Mouse (Mus musculus) forebrain, embryonic 12.5 days (tissue): ENCODE results near the gene Gpr152. TPM values are rescaled to one million over a fixed set of nuclear protein-coding genes. Genes with fewer than 3 reads are reported as not detected.

ENCODE experiments used
- ATAC-seq: fragments of 200-750 bp; cut with Nextera tagmentation; 2 replicates; pipeline ENCODE4 v1.8.0; 2017; ENCODE audit warnings: moderate TSS enrichment; ENCODE audit not compliant: low FRiP score
- H3K27ac ChIP-seq: fragments of 300-500 bp; sonication (generic); 2 replicates; pipeline ENCODE4 v1.5.1; 2016; ENCODE audit warnings: mild to moderate bottlenecking
- H3K27me3 ChIP-seq: fragments of 300-500 bp; sonication (generic); 2 replicates; pipeline ENCODE4 v1.6.1; 2016; ENCODE audit warnings: mild to moderate bottlenecking
- H3K36me3 ChIP-seq: fragments of 300-500 bp; sonication (generic); replicated peaks from 2 replicates; pipeline ENCODE4 v1.6.1; 2016; ENCODE audit warnings: mild to moderate bottlenecking
- H3K4me1 ChIP-seq: fragments of 300-500 bp; sonication (generic); 2 replicates; pipeline ENCODE4 v1.6.1; 2016
- H3K4me2 ChIP-seq: fragments of 300-500 bp; sonication (generic); 2 replicates; pipeline ENCODE4 v1.6.1; 2016; ENCODE audit warnings: mild to moderate bottlenecking, moderate library complexity
- H3K4me3 ChIP-seq: fragments of 300-500 bp; sonication (generic); replicated peaks from 2 replicates; pipeline ENCODE4 v1.5.1; 2016; ENCODE audit warnings: mild to moderate bottlenecking
- H3K9ac ChIP-seq: fragments of 300-500 bp; sonication (generic); 2 replicates; pipeline ENCODE4 v1.6.1; 2016; ENCODE audit warnings: mild to moderate bottlenecking
- H3K9me3 ChIP-seq: fragments of 300-500 bp; sonication (generic); 2 replicates; pipeline ENCODE4 v1.6.1; 2016
- WGBS: fragments of 180-500 bp; shearing (Covaris S2); methylation state at CpG from one replicate; pipeline ENCODE4 v1.1.7; 2016; 5-methylcytosine and 5-hydroxymethylcytosine counted together
- polyA plus RNA-seq: library from polyadenylated mRNA; unstranded; fragments of >200 nt; fragmentation: Nextera tagmentation; extraction: Ambion mirVana; gene quantifications from 2 replicates; pipeline ENCODE4 v1.2.1, GENCODE M21; 2016

Gpr152 gene
- polyA plus RNA-seq, 1 experiment from 2014 or later: not detected

DNA sequence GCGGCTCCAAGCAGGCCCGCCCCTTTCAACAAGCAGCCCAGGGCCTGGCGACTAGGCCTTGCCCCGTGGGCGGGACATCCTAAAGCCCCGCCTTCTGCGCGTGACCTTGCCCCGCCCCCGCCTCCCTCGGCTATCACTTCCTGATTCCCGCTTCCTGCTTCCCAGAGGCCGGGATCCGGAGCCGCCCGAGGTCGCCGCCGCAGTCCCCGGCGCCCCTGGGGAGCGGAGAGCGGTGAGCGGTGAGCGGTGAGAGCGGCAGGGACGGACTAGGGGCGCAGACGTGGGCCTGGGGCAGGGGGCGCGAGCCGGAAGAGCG is 8.9 kb downstream of the Gpr152 start, which contains the start of gene Coro1b:
Coro1b (plus strand) TSS at position 129 of the 316 bp plus-strand sequence.
- Histone ChIP-seq H3K36me3 (peaks cover 29% of the 10 kb centered on the region), H3K9me3 (no peaks in the 10 kb centered on the region), H3K4me3 (peak within 1 kb of the TSS; percentile 89), H3K4me2 (peak within 1 kb of the TSS; percentile 77), H3K4me1 (peaks cover 24% of the 10 kb centered on the region), H3K27ac (peak within 1 kb of the TSS; percentile 75), H3K27me3 (no peaks in the 10 kb centered on the region), H3K9ac (peak within 1 kb of the TSS; percentile 92)
- under 1% methylated on average over 33 of the region's 33 CpGs for WGBS
- peak; percentile 97 for ATAC-seq

GRCm38 (mm10) chr19:4148819-4149218 is 9.2 kb downstream of the Gpr152 start:
- H3K27me3 ChIP-seq: no peaks in the 10 kb centered on the region
- H3K9me3 ChIP-seq: no peaks in the 10 kb centered on the region
- peak overlapping the region; percentile 92 for H3K9ac ChIP-seq
- peaks cover 33% of the 10 kb centered on the region for H3K36me3 ChIP-seq
- H3K4me1 ChIP-seq: peaks cover 24% of the 10 kb centered on the region
- H3K4me2 ChIP-seq: peak overlapping the region; percentile 77
- peak overlapping the region; percentile 75 for H3K27ac ChIP-seq
- peak overlapping the region; percentile 89 for H3K4me3 ChIP-seq
- WGBS: 6% methylated on average over 8 of the region's 8 CpGs
- no peak for ATAC-seq

DNA sequence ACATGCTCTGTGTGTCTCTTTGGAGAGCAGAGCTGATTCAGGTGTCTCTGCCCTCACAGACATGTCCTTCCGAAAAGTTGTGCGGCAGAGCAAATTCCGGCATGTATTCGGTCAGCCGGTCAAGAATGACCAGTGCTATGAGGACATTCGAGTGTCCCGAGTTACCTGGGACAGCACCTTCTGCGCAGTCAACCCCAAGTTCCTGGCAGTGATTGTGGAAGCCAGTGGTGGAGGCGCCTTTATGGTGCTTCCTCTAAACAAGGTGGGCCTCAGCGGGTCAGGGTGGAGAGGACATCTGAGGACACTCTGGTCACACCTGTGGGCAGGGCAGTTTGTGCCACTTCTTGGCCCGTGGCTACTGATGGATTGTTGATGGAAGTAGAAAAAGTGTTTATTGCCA is 9.7 kb downstream of the Gpr152 start:
- Histone ChIP-seq H3K36me3 (peaks cover 35% of the 10 kb centered on the region), H3K4me1 (peaks cover 24% of the 10 kb centered on the region), H3K27me3 (no peaks in the 10 kb centered on the region), H3K9ac (peak overlapping the region; percentile 92), H3K4me2 (peak overlapping the region; percentile 77), H3K27ac (no peak overlapping the region), H3K4me3 (peak overlapping the region; percentile 89), H3K9me3 (no peaks in the 10 kb centered on the region)
- 89% methylated on average over 11 of the region's 11 CpGs for WGBS
- no peak for ATAC-seq

DNA sequence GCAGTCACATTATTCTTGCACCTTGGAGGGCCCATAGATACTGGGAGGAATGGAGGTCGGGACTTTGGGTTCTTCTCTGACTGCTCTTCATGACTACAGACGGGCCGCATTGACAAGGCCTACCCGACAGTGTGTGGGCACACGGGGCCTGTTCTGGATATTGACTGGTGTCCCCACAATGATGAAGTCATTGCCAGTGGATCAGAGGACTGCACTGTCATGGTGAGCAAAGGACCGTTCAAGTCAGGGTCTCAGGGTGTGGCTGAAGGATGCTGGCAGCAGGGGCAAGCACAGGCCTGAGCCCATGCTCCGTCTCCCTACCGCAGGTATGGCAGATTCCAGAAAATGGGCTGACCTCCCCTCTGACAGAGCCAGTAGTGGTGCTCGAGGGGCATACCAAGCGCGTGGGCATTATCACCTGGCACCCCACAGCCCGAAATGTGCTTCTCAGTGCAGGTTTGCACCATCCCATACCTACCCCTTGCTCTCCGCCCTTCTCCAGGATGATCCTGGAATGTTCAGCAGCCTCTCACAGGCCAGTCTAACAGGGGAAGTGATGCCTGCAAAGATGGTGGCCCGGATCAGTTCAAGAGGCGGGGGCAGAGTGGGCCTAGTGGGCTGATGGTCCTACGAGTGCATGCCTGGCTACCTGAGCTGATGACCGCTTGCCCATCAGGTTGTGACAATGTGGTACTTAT is 10.3 kb downstream of the Gpr152 start:
- ATAC-seq: no peak
- Histone ChIP-seq H3K9me3 (no peaks in the 10 kb centered on the region), H3K9ac (0 out of 2 replicates have a peak overlapping the region, but pooled peaks have one; percentile 92), H3K27ac (no peak overlapping the region), H3K4me1 (peaks cover 25% of the 10 kb centered on the region), H3K27me3 (no peaks in the 10 kb centered on the region), H3K36me3 (peaks cover 35% of the 10 kb centered on the region), H3K4me2 (peak overlapping the region; percentile 77; the same call in 1 of the 2 replicates), H3K4me3 (no peak overlapping the region)
- 94% methylated on average over 17 of the region's 17 CpGs for WGBS

DNA sequence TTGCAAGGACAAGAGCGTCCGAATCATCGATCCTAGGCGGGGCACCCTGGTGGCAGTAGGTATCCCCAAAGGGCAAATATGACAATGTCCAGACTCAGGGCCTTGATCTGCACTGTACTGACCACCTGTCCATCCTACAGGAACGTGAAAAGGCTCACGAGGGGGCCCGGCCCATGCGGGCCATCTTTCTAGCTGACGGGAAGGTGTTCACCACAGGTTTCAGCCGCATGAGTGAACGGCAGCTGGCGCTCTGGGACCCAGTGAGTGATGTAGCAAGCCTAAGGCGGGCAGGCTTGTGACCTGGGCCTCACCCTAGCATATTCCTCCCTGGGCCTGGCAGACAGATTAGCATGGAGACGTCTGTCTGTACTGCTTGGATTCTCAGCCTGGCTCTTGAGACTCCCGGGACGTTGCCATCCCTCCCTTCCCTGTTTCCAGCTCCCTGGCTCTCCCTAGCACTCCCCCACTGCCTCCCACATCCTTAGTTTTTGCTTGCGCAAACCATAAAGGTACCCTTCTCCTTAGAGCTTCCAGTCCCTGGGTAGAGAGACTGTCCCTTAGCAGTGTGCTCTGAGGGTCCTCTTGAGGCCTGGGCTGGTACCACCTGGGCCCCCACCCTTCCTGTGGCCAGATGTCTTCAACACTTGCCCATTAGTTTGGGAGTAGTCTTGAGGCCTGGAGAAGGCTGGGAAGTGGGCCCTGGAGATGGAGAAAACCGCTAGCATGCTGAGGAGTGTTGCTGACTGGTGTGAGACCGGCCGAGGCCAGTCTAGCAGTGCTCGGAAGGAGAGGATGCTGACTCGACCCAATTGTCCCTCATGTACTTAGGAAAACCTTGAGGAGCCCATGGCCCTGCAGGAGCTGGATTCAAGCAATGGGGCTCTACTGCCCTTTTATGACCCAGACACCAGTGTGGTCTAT is 11.2 kb downstream of the Gpr152 start:
- Histone ChIP-seq H3K4me3 (no peak overlapping the region), H3K9ac (no peak overlapping the region), H3K27ac (no peak overlapping the region), H3K9me3 (no peaks in the 10 kb centered on the region), H3K4me2 (no peak overlapping the region), H3K36me3 (peaks cover 37% of the 10 kb centered on the region), H3K27me3 (no peaks in the 10 kb centered on the region), H3K4me1 (peaks cover 29% of the 10 kb centered on the region)
- 91% methylated on average over 22 of the region's 22 CpGs for WGBS
- ATAC-seq: no peak

- Histone ChIP-seq H3K4me2 (no peak overlapping the region), H3K27ac (no peak overlapping the region), H3K9me3 (no peaks in the 10 kb centered on the region), H3K4me3 (no peak overlapping the region), H3K9ac (no peak overlapping the region), H3K36me3 (peaks cover 44% of the 10 kb centered on the region), H3K27me3 (no peaks in the 10 kb centered on the region), H3K4me1 (peaks cover 29% of the 10 kb centered on the region)
- WGBS: 74% methylated on average over 5 of the region's 5 CpGs
- ATAC-seq: no peak
These were observed 11.9 kb downstream of the Gpr152 start for GRCm38 (mm10) chr19:4151488-4151860.

DNA sequence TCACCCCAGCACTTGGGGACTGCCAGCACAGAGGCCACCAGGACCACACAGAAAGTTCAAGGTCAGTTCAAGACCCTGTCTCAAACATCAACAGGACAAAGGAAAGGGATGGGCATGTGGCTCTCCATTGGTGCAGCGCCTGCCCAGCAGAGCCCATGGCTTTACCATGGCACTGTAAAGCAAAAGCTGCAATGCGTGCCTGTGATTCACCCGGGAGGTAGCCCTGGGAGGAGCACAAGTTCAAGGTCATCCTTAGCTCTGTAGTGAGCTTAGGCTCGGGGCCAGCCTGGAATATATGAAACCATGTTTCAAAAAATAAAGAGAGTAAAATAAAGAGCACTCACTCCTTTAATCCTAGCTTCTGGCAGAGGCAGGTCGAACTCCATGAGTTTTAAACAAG is 12.3 kb downstream of the Gpr152 start:
- 86% methylated on average over 5 of the region's 5 CpGs for WGBS
- no peak overlapping the region for H3K4me2 ChIP-seq
- H3K27ac ChIP-seq: no peak overlapping the region
- H3K9ac ChIP-seq: no peak overlapping the region
- H3K36me3 ChIP-seq: peaks cover 48% of the 10 kb centered on the region
- no peak for ATAC-seq
- H3K4me1 ChIP-seq: peaks cover 29% of the 10 kb centered on the region
- H3K27me3 ChIP-seq: no peaks in the 10 kb centered on the region
- H3K4me3 ChIP-seq: no peak overlapping the region
- no peaks in the 10 kb centered on the region for H3K9me3 ChIP-seq

DNA sequence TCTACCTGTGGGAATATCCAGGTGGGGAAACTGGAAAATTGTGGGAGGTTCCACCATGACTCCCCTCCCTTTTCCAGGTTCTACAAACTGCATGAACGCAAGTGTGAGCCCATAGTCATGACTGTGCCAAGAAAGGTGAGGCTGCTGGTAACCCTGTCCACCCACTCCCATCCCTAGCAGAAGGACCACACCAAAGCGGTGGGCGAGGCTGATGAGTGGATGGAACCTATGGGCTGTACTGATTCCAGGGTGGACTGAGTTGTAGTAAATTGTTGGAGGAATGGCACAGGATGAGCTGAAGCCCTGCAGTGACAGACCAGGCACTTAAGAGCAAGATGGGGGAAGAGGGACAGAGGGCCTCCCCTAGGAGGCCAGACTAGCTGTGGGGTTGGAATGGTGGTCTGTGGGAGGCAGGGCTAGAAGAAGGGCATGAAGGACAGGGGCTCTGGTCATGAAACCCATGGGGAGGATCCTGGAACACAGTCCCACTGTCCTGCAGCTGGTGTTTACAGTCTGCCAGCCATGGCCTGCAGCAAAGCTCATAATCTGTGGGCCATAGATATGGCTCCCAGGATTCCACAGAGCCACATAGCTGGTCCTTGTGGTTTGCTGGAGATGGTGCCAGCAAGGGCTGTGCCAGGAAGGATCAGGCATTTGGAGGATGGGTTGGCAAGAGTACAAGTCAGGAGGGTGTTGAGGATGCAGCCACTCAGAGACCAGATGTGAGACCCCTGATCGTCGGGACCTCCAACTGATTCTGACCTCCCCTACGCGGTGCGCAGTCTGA is 13.1 kb downstream of the Gpr152 start:
- peaks cover 27% of the 10 kb centered on the region for H3K4me1 ChIP-seq
- no peak overlapping the region for H3K27ac ChIP-seq
- 95% methylated on average over 8 of the region's 8 CpGs for WGBS
- no peaks in the 10 kb centered on the region for H3K27me3 ChIP-seq
- H3K4me2 ChIP-seq: no peak overlapping the region
- ATAC-seq: no peak
- H3K9me3 ChIP-seq: no peaks in the 10 kb centered on the region
- no peak overlapping the region for H3K9ac ChIP-seq
- peaks cover 55% of the 10 kb centered on the region for H3K36me3 ChIP-seq
- no peak overlapping the region for H3K4me3 ChIP-seq

- H3K9me3 ChIP-seq: no peaks in the 10 kb centered on the region
- no peak within 1 kb of the TSS for H3K27ac ChIP-seq
- 80% methylated on average over 11 of the region's 11 CpGs for WGBS
- no peak for ATAC-seq
- no peak within 1 kb of the TSS for H3K4me3 ChIP-seq
- H3K27me3 ChIP-seq: no peaks in the 10 kb centered on the region
- peaks cover 62% of the 10 kb centered on the region for H3K36me3 ChIP-seq
- H3K4me1 ChIP-seq: peaks cover 21% of the 10 kb centered on the region
- no peak within 1 kb of the TSS for H3K9ac ChIP-seq
- no peak within 1 kb of the TSS for H3K4me2 ChIP-seq
These were observed 13.7 kb downstream of the Gpr152 start, which contains the start of gene Ptprcap for GRCm38 (mm10) chr19:4153232-4153654. Gene Ptprcap (plus strand): TSS chr19:4153604.

DNA sequence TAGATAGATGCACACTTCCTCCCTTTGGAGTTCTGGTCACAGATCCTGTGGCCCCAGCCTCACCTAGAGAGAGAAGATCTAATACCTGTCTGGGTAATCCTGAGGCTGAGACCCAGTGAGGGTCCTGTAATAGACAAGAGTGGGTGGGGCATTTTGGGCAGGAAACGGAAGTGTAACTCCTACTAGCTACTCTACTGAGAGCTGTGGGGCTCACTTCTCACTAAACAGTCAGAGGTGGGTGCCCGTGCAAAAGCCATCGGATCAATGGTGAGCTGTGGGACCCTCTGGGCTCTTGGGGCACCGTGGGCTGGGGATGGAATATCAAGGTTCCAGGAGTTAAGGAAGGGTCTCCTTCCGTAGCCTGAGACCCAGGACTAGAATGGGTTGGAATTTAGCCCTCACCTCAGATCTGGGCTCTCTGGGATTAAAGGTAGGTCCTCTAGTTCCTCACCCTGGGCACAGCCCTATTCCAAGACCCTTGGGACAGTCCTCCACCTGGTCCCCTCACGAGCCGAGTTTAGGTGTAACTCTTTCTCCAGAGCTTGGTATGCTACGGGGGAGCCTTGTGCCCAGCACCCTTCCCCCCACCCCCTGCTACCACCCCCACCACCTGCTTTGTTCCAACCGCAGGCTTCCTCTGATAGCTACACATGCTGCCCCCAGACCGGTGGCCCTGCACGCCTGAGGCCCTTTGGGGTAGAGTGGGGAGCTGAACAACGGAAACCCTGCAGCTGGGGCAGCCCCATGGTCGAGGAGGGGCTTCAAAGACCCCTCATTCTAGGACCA is 15.0 kb downstream of the Gpr152 start:
- Histone ChIP-seq H3K27me3 (no peaks in the 10 kb centered on the region), H3K36me3 (peaks cover 75% of the 10 kb centered on the region), H3K4me2 (no peak overlapping the region), H3K27ac (0 out of 2 replicates have a peak overlapping the region, but pooled peaks have one; percentile 1), H3K4me3 (no peak overlapping the region), H3K9me3 (no peaks in the 10 kb centered on the region), H3K9ac (no peak overlapping the region), H3K4me1 (peaks cover 11% of the 10 kb centered on the region)
- no peak for ATAC-seq
- WGBS: 87% methylated on average over 13 of the region's 13 CpGs

DNA sequence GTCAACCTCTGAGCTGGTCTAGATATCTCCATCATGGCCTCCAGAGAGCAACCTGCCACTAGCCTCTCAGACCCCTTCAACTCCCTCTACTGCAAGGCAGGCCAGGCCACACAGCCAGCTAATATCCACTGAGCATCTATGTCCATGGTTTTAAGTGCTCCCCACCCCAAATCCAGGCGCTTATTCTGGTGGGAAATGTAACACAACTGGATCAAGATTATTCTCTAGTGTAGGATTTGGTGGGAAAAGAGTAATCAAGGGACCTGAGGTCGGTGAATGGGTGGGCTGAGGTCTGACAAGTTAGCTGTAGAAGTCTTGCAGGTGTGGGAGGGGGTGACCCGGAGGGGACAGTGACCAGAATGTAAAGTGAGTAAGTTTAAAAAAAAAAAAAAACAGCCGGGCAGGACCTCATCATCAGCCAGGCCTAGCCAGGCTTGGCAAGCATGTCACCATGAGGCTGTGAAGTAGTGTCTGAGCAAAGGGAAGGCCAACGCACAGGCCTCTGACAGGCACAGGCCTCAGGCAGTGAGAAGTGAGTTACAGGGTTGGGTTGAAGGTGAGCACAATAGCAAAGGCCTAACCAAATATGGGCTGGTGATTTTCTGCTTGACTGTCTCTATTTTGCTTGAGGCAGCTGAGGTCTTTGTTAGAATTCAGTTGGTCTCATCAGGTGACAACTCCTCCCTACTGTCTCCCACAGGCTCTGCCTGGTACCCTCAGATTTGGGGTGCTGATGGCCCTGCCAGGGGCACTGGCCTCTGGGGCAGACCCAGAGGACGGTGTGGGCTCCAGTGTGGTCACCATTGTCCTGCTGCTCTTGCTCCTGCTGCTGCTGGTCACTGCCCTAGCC is 15.9 kb downstream of the Gpr152 start:
- no peaks in the 10 kb centered on the region for H3K27me3 ChIP-seq
- H3K27ac ChIP-seq: peak overlapping the region; percentile 1; the same call in 1 of the 2 replicates
- H3K36me3 ChIP-seq: peaks cover 72% of the 10 kb centered on the region
- ATAC-seq: no peak
- no peak overlapping the region for H3K4me2 ChIP-seq
- no peak overlapping the region for H3K9ac ChIP-seq
- H3K4me3 ChIP-seq: no peak overlapping the region
- H3K9me3 ChIP-seq: no peaks in the 10 kb centered on the region
- H3K4me1 ChIP-seq: peaks cover 5% of the 10 kb centered on the region; the same call in 1 of the 2 replicates
- WGBS: 74% methylated on average over 6 of the region's 6 CpGs
